Mouse (Mus musculus): ENCODE measurements at regions not wholly inside any gene's neighbourhood (a gene's known extent, or its start where the extent isn't known, plus 50 kb on each side); places are given as distances from the start of the nearest gene placed in this dataset.
A peak's percentile ranks its signal among the peaks of the same experiment; 100 is the strongest.

GRCm38 (mm10) chr19:15800856-15801706 is 146.1 kb downstream of the Psat1 start:
- peak; percentile 77 to 79 for DNase-seq (ENCODE audit: low spot score in 2 of 2)

- DNase-seq (ENCODE audit: low spot score in 2 of 2), result no peak
These were observed 150.7 kb downstream of the Psat1 start for GRCm38 (mm10) chr19:15796466-15796865.

GRCm38 (mm10) chr19:15791942-15792341 is 155.2 kb downstream of the Psat1 start:
- DNase-seq (ENCODE audit: low spot score in 2 of 2), result no peak

GRCm38 (mm10) chr19:15791264-15791913 is 155.7 kb downstream of the Psat1 start:
- no peak for DNase-seq (ENCODE audit: low spot score in 2 of 2)

GRCm38 (mm10) chr19:15790620-15791263 is 156.4 kb downstream of the Psat1 start:
- DNase-seq (ENCODE audit: low spot score in 2 of 2), result no peak

GRCm38 (mm10) chr19:15789741-15790140 is 157.4 kb downstream of the Psat1 start:
- DNase-seq (ENCODE audit: low spot score in 2 of 2), result no peak

GRCm38 (mm10) chr19:15784644-15785043 is 162.5 kb downstream of the Psat1 start:
- DNase-seq (ENCODE audit: low spot score in 2 of 2), result no peak

- DNase-seq (ENCODE audit: low spot score in 2 of 2), result no peak
These were observed 177.5 kb downstream of the Psat1 start for GRCm38 (mm10) chr19:15769651-15770050.

GRCm38 (mm10) chr19:15761086-15761485 is 186.1 kb downstream of the Psat1 start:
- no peak for DNase-seq (ENCODE audit: low spot score in 2 of 2)

- no peak for DNase-seq (ENCODE audit: low spot score in 2 of 2)
These were observed 201.9 kb downstream of the Psat1 start for GRCm38 (mm10) chr19:15745026-15745777.

GRCm38 (mm10) chr19:15736200-15736599 is 210.9 kb downstream of the Psat1 start:
- no peak for DNase-seq (ENCODE audit: low spot score in 2 of 2)

- DNase-seq (ENCODE audit: low spot score in 2 of 2), result no peak
These were observed 220.2 kb downstream of the Psat1 start for GRCm38 (mm10) chr19:15726785-15727406.

GRCm38 (mm10) chr19:15692379-15693023 is 254.6 kb downstream of the Psat1 start:
- no peak for DNase-seq (ENCODE audit: low spot score in 2 of 2)

- no peak for DNase-seq (ENCODE audit: low spot score in 2 of 2)
These were observed 277.1 kb downstream of the Psat1 start for GRCm38 (mm10) chr19:15669996-15670395.

GRCm38 (mm10) chr19:15669541-15669940 is 277.6 kb downstream of the Psat1 start:
- no peak for DNase-seq (ENCODE audit: low spot score in 2 of 2)

- DNase-seq (ENCODE audit: low spot score in 2 of 2), result no peak
These were observed 278.5 kb downstream of the Psat1 start for GRCm38 (mm10) chr19:15668624-15669016.

GRCm38 (mm10) chr19:15667889-15668623 is 279.1 kb downstream of the Psat1 start:
- no peak for DNase-seq (ENCODE audit: low spot score in 2 of 2)

- no peak for DNase-seq (ENCODE audit: low spot score in 2 of 2)
These were observed 283.4 kb downstream of the Psat1 start for GRCm38 (mm10) chr19:15663659-15664255.

GRCm38 (mm10) chr19:15658611-15659010 is 288.5 kb downstream of the Psat1 start:
- DNase-seq (ENCODE audit: low spot score in 2 of 2), result no peak

- DNase-seq (ENCODE audit: low spot score in 2 of 2), result no peak
These were observed 289.3 kb downstream of the Psat1 start for GRCm38 (mm10) chr19:15657846-15658245.
